In genomic region chr9:49472126-49472525, GRCm38 (mm10) we compare ENCODE assay signal across 32 mouse cellular contexts. TPM values are rescaled to one million over a fixed set of nuclear protein-coding genes. Genes with fewer than 3 reads are reported as not detected.
"Had no signal": no experiment of that assay in that cellular context is flagged by ENCODE, and none has a peak within 500 bp of the region (broad histone marks: within the 10 kb centered on the region; RNA-seq: fewer than 3 reads in every experiment).

No protein-coding gene starts in this region.

- ATAC-seq: forebrain, embryonic 13.5 days; forebrain, embryonic 14.5 days; forebrain, embryonic 15.5 days; forebrain, embryonic 16.5 days; forebrain, postnatal 0 days had no signal

- DNase-seq: cerebellum, adult 2 months; cerebellum, adult 8-10 months; cerebellum, adult 9-10 months; cerebellum, adult 9-11 months; cerebellum, postnatal 10 days; cerebellum, postnatal 25 days; cerebellum, postnatal 36 days; embryo, embryonic 11 days; forebrain, postnatal 0 days; gastrocnemius, adult 2 months; gastrocnemius, postnatal 10 days; gastrocnemius, postnatal 14 days; gastrocnemius, postnatal 25 days; gastrocnemius, postnatal 36 days; heart, adult 18-20 months; heart, adult 2 months had no signal

- H3K9ac ChIP-seq: embryonic facial prominence, embryonic 12.5 days; embryonic facial prominence, embryonic 13.5 days; embryonic facial prominence, embryonic 15.5 days; forebrain, embryonic 12.5 days; forebrain, embryonic 13.5 days; forebrain, embryonic 15.5 days; forebrain, postnatal 0 days had no signal

- H3K4me2 ChIP-seq: embryonic facial prominence, embryonic 12.5 days; embryonic facial prominence, embryonic 13.5 days; embryonic facial prominence, embryonic 15.5 days; forebrain, embryonic 12.5 days; forebrain, embryonic 13.5 days; forebrain, embryonic 15.5 days had no signal

- H3K27ac ChIP-seq: embryonic facial prominence, embryonic 10.5 days; embryonic facial prominence, embryonic 12.5 days; embryonic facial prominence, embryonic 13.5 days; embryonic facial prominence, embryonic 15.5 days; forebrain, embryonic 10.5 days; forebrain, embryonic 12.5 days; forebrain, embryonic 13.5 days; forebrain, embryonic 15.5 days; gastrocnemius, adult 2 months; heart, adult 2 months had no signal

- H3K4me1 ChIP-seq: embryonic facial prominence, embryonic 10.5 days; embryonic facial prominence, embryonic 12.5 days; embryonic facial prominence, embryonic 13.5 days; embryonic facial prominence, embryonic 15.5 days; forebrain, embryonic 13.5 days had no signal

- H3K27me3 ChIP-seq: embryonic facial prominence, embryonic 12.5 days; embryonic facial prominence, embryonic 13.5 days; embryonic facial prominence, embryonic 15.5 days; forebrain, embryonic 12.5 days; forebrain, embryonic 13.5 days; forebrain, embryonic 15.5 days had no signal

- H3K9me3 ChIP-seq: embryonic facial prominence, embryonic 12.5 days; embryonic facial prominence, embryonic 13.5 days; embryonic facial prominence, embryonic 15.5 days; forebrain, embryonic 12.5 days; forebrain, embryonic 13.5 days; forebrain, embryonic 15.5 days had no signal

- H3K4me3 ChIP-seq: embryonic facial prominence, embryonic 10.5 days; embryonic facial prominence, embryonic 12.5 days; embryonic facial prominence, embryonic 13.5 days; embryonic facial prominence, embryonic 15.5 days; erythroblast, embryonic 14.5 days; forebrain, embryonic 10.5 days; forebrain, embryonic 12.5 days; forebrain, embryonic 13.5 days; forebrain, embryonic 15.5 days; gastrocnemius, adult 2 months; heart, adult 2 months had no signal

- H3K36me3 ChIP-seq: embryonic facial prominence, embryonic 10.5 days; embryonic facial prominence, embryonic 12.5 days; embryonic facial prominence, embryonic 13.5 days; embryonic facial prominence, embryonic 15.5 days; forebrain, embryonic 10.5 days; forebrain, embryonic 12.5 days; forebrain, embryonic 15.5 days had no signal

RNA-seq across cellular contexts. Expression of gene Ttc12, which starts 13.9 kb away (rescaled TPM):
- polyA plus RNA-seq: erythroblast, embryonic 14.5 days had no signal

RNA-seq across cellular contexts. Expression of gene Ankk1, which starts 45.3 kb away (rescaled TPM):
- polyA plus RNA-seq: cerebellum, adult 2 months; cortical plate, adult 2 months; embryonic facial prominence, embryonic 10.5 days; embryonic facial prominence, embryonic 11.5 days; embryonic facial prominence, embryonic 12.5 days; embryonic facial prominence, embryonic 13.5 days; embryonic facial prominence, embryonic 14.5 days; erythroblast, embryonic 14.5 days; forebrain, embryonic 10.5 days; forebrain, embryonic 11.5 days; forebrain, embryonic 12.5 days; forebrain, embryonic 13.5 days; forebrain, embryonic 15.5 days; forebrain, embryonic 16.5 days; forebrain, postnatal 0 days; frontal cortex, adult 2 months; heart, adult 2 months had no signal
